Mouse (Mus musculus): ENCODE data around the gene Kirrel2. TPM values are rescaled to one million over a fixed set of nuclear protein-coding genes. Genes with fewer than 3 reads are reported as not detected.

The Kirrel2 gene
- polyA plus RNA-seq, 1 experiment, result 9.4 TPM

DNA sequence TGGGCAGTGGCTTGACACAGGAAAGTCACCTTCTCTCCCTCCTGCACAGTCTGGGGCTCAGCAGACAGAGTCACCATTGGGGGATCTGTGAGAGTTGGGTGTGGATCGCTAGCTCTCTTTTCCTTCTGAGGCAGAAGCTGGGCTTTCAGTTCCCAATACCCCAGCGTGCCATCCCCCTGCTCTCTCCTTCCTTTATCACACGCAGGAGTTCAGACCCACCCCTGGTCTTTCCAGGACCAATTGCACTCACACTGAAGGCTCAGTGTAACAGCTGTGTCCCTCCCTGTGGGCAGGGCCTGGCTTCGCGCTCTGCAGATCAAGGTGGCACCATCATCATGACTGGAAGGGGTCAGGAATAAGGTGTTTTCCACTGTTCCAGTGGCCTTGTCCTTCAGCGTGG lies 3.2 kb downstream of the Kirrel2 start:
- TF ChIP-seq EP300 (IDR thresholded peaks at IDR 0.05; ENCODE audit: insufficient read depth, low read depth, low read length) (no peak), CTCF (IDR thresholded peaks at IDR 0.05; ENCODE audit: low read depth, low read length) (no peak)
- peak overlapping the region; percentile 13 for H3K4me3 ChIP-seq (ENCODE audit: low read depth, low read length)
- H3K9ac ChIP-seq (ENCODE audit: low read depth, poor library complexity, severe bottlenecking), result no peak overlapping the region
- H3K27ac ChIP-seq (ENCODE audit: insufficient read depth, low read length), result 0 out of 2 replicates have a peak overlapping the region, but pooled peaks have one; percentile 4
- H3K9me3 ChIP-seq (replicated peaks; ENCODE audit: control insufficient read depth, insufficient read depth, low read length, poor library complexity, severe bottlenecking), result no peaks in the 10 kb centered on the region
- H3K36me3 ChIP-seq (ENCODE audit: control insufficient read depth, insufficient read depth, low read length, poor library complexity, severe bottlenecking), result peaks cover 14% of the 10 kb centered on the region
- peaks cover 10% of the 10 kb centered on the region for H3K4me1 ChIP-seq (ENCODE audit: control insufficient read depth, insufficient read depth, low read length)
- H3K27me3 ChIP-seq (ENCODE audit: control insufficient read depth, insufficient read depth, low read length, poor library complexity, severe bottlenecking), result no peaks in the 10 kb centered on the region

DNA sequence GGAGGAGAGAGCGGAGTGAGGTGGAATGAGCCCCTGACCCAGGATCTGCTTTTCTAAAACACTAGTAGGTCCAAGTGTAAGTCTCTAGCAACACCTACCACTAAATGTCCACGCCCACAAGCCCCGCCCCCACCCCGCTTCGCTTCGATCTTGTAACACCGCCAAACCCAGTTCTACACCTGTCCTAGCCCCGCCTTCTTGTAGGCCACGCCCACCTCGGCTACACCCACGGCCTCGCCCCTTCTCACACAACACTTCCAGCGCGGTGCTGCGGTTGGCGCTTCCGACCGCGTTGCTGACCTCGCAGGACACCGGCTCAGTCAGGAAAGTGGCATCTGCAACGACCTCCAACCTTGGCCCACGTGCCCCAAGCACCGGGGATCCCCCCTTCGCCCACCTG lies 3.7 kb downstream of the Kirrel2 start:
- H3K9me3 ChIP-seq (replicated peaks; ENCODE audit: control insufficient read depth, insufficient read depth, low read length, poor library complexity, severe bottlenecking), result no peaks in the 10 kb centered on the region
- peak overlapping the region; percentile 13 for H3K4me3 ChIP-seq (ENCODE audit: low read depth, low read length)
- H3K27ac ChIP-seq (ENCODE audit: insufficient read depth, low read length), result no peak overlapping the region
- TF ChIP-seq CTCF (IDR thresholded peaks at IDR 0.05; ENCODE audit: low read depth, low read length) (no peak), EP300 (IDR thresholded peaks at IDR 0.05; ENCODE audit: insufficient read depth, low read depth, low read length) (peak; percentile 49; the same call in 1 of the 2 replicates), POLR2A (IDR thresholded peaks at IDR 0.05; ENCODE audit: insufficient read depth, low read length) (peak; percentile 39)
- no peaks in the 10 kb centered on the region for H3K27me3 ChIP-seq (ENCODE audit: control insufficient read depth, insufficient read depth, low read length, poor library complexity, severe bottlenecking)
- peaks cover 14% of the 10 kb centered on the region for H3K36me3 ChIP-seq (ENCODE audit: control insufficient read depth, insufficient read depth, low read length, poor library complexity, severe bottlenecking)
- peaks cover 10% of the 10 kb centered on the region for H3K4me1 ChIP-seq (ENCODE audit: control insufficient read depth, insufficient read depth, low read length)
- no peak overlapping the region for H3K9ac ChIP-seq (ENCODE audit: low read depth, poor library complexity, severe bottlenecking)

DNA sequence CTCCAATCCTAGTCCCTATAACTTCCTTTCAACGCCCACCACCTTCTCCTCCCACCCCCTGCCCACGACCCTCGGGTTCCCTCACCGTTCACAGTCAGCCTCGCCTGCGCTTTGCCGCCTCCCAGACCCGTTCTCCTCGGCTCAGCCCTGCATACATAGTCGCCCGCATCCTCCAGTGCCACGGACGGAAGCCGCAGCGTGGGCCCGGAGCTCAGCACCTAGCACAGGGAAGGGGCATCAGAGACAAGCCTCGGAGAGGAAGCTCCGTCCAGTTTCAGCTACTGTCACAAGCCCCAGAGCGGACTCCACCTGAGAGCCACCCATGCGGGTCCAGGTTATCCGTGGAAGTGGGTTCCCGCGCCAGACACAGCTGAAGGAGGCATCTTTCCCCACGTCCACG lies 4.2 kb downstream of the Kirrel2 start:
- Histone ChIP-seq H3K27me3 (ENCODE audit: control insufficient read depth, insufficient read depth, low read length, poor library complexity, severe bottlenecking) (no peaks in the 10 kb centered on the region), H3K9ac (ENCODE audit: low read depth, poor library complexity, severe bottlenecking) (no peak overlapping the region), H3K9me3 (replicated peaks; ENCODE audit: control insufficient read depth, insufficient read depth, low read length, poor library complexity, severe bottlenecking) (no peaks in the 10 kb centered on the region), H3K4me3 (ENCODE audit: low read depth, low read length) (no peak overlapping the region), H3K4me1 (ENCODE audit: control insufficient read depth, insufficient read depth, low read length) (peaks cover 10% of the 10 kb centered on the region), H3K27ac (ENCODE audit: insufficient read depth, low read length) (no peak overlapping the region), H3K36me3 (ENCODE audit: control insufficient read depth, insufficient read depth, low read length, poor library complexity, severe bottlenecking) (peaks cover 16% of the 10 kb centered on the region)
- no peak for TF ChIP-seq EP300 (IDR thresholded peaks at IDR 0.05; ENCODE audit: insufficient read depth, low read depth, low read length)

DNA sequence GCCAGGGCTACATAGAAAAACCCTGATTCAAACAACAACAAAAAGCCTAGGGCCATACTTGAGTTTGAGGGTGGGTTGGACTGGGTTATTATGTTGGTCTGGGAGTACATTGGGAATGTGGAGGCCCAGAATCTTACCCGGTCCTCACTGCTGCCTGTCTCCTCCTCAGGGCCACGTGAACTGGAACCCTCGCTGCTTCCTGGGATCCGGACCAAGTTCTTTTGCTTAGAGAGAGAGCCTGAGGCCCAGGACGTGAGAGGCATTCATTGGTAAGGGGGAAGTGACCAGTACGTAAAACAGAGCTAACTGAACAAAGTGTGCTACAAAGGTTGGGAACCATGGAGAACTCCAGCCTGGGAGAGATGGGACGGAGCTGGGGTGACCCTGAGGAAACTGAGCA lies 7.2 kb downstream of the Kirrel2 start:
- H3K4me1 ChIP-seq (ENCODE audit: control insufficient read depth, insufficient read depth, low read length), result peaks cover 8% of the 10 kb centered on the region
- H3K4me3 ChIP-seq (ENCODE audit: low read depth, low read length), result no peak overlapping the region
- TF ChIP-seq CTCF (IDR thresholded peaks at IDR 0.05; ENCODE audit: low read depth, low read length) (no peak), EP300 (IDR thresholded peaks at IDR 0.05; ENCODE audit: insufficient read depth, low read depth, low read length) (no peak), POLR2A (IDR thresholded peaks at IDR 0.05; ENCODE audit: insufficient read depth, low read length) (no peak)
- no peaks in the 10 kb centered on the region for H3K27me3 ChIP-seq (ENCODE audit: control insufficient read depth, insufficient read depth, low read length, poor library complexity, severe bottlenecking)
- peaks cover 9% of the 10 kb centered on the region for H3K9me3 ChIP-seq (replicated peaks; ENCODE audit: control insufficient read depth, insufficient read depth, low read length, poor library complexity, severe bottlenecking)
- H3K36me3 ChIP-seq (ENCODE audit: control insufficient read depth, insufficient read depth, low read length, poor library complexity, severe bottlenecking), result peaks cover 19% of the 10 kb centered on the region
- H3K9ac ChIP-seq (ENCODE audit: low read depth, poor library complexity, severe bottlenecking), result no peak overlapping the region
- no peak overlapping the region for H3K27ac ChIP-seq (ENCODE audit: insufficient read depth, low read length)

DNA sequence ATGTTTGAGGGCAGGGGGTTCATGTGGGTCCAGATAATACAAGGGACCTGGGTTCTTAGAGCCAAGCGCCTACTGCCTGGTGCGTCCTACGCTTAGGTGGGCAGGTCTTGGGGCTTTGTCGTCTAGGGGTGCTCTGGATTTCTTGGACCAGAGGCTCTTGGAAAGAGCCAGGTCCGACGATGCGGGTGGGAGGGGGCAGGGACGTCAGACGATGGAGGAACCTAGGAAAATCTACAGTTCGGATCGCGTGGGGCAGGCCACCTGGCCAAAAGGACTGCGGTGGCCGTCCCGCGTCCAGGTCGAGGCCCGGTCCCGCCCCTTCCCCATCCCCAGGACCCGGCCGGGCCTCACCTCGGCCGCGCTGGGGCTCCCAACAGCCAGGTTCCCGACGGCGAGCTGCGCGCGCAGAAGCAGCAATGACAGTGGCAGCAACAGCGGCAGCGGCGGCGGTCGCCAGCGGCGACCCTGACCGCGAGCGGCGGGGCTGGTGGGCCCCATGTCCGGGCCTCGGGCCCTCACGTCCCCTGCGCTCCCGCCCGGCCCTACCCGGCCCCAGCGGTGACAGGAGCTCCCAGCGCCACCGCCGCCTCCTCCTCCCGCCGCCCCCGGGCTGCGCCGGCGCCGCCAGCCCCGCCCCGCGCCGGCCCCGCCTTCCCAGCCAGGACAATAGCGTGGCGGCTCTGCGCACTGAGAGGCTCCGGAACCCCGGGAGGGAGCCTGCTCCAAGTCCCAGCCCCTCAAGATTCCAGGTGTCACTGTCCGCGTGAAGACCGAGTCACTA lies 12.3 kb downstream of the Kirrel2 start, which contains the start of gene Aplp1:
Gene Aplp1 (minus strand): TSS at position 565 of the 781 bp plus-strand sequence.
- Histone ChIP-seq H3K27ac (ENCODE audit: insufficient read depth, low read length) (peak within 1 kb of the TSS; percentile 40), H3K9ac (ENCODE audit: low read depth, poor library complexity, severe bottlenecking) (peak within 1 kb of the TSS; percentile 29), H3K27me3 (ENCODE audit: control insufficient read depth, insufficient read depth, low read length, poor library complexity, severe bottlenecking) (no peaks in the 10 kb centered on the region), H3K9me3 (replicated peaks; ENCODE audit: control insufficient read depth, insufficient read depth, low read length, poor library complexity, severe bottlenecking) (peaks cover 9% of the 10 kb centered on the region), H3K4me3 (ENCODE audit: low read depth, low read length) (peak within 1 kb of the TSS; percentile 58), H3K4me1 (ENCODE audit: control insufficient read depth, insufficient read depth, low read length) (no peaks in the 10 kb centered on the region), H3K36me3 (ENCODE audit: control insufficient read depth, insufficient read depth, low read length, poor library complexity, severe bottlenecking) (peaks cover 11% of the 10 kb centered on the region; the same call in 1 of the 2 replicates)
- TF ChIP-seq EP300 (IDR thresholded peaks at IDR 0.05; ENCODE audit: insufficient read depth, low read depth, low read length) (0 out of 2 replicates have a peak, but pooled peaks have one; percentile 53), CTCF (IDR thresholded peaks at IDR 0.05; ENCODE audit: low read depth, low read length) (no peak)

DNA sequence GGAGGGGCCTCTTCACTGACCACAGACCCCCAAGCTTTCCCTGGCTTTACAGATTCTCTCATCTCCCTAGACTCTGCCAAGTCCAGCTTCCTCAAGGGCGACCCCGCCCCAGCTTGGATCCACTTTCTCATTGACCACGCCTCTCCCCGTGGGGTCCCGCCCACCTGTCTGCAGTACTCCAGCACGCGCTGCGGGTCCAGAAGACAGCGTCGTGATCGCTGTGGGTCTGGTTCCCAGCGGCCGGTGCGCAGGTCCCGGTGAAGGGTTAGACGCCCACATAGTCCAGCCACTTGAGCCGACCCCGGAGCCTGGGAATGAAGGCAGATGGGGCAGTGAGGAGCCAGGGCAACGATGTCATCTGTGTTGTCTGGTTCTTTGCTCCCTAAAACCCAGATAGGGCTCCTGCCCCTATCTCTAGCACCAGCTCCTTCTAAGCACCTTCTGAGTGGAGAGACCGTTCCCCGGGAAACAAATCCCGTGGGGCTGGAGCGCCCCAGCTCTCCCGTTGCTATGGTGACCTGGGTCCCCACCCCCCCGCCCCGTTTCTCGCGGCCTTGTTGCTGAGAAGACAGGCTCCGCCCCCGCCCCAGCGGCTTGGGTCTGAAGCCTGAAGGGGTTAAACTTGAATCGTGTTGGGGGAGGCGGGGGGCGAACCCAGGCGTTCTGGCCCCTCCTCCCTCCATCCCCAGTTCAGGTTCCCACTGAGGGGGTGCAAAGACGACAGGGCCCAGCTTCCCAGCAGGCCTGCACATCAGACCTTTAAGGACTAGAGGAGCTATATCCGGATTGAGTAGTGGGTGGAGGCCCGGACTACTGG lies 13.1 kb downstream of the Kirrel2 start:
- no peaks in the 10 kb centered on the region for H3K27me3 ChIP-seq (ENCODE audit: control insufficient read depth, insufficient read depth, low read length, poor library complexity, severe bottlenecking)
- H3K9me3 ChIP-seq (replicated peaks; ENCODE audit: control insufficient read depth, insufficient read depth, low read length, poor library complexity, severe bottlenecking), result peaks cover 9% of the 10 kb centered on the region
- peaks cover 4% of the 10 kb centered on the region; the same call in 1 of the 2 replicates for H3K36me3 ChIP-seq (ENCODE audit: control insufficient read depth, insufficient read depth, low read length, poor library complexity, severe bottlenecking)
- peak overlapping the region; percentile 57 for H3K4me3 ChIP-seq (ENCODE audit: low read depth, low read length)
- TF ChIP-seq POLR2A (IDR thresholded peaks at IDR 0.05; ENCODE audit: insufficient read depth, low read length), result no peak
- no peak for TF ChIP-seq CTCF (IDR thresholded peaks at IDR 0.05; ENCODE audit: low read depth, low read length)
- no peak for TF ChIP-seq EP300 (IDR thresholded peaks at IDR 0.05; ENCODE audit: insufficient read depth, low read depth, low read length)
- H3K9ac ChIP-seq (ENCODE audit: low read depth, poor library complexity, severe bottlenecking), result peak overlapping the region; percentile 29
- no peak overlapping the region for H3K27ac ChIP-seq (ENCODE audit: insufficient read depth, low read length)
- H3K4me1 ChIP-seq (ENCODE audit: control insufficient read depth, insufficient read depth, low read length), result no peaks in the 10 kb centered on the region
